ENCODE assay signal across 14 mouse cellular contexts in the genomic region with DNA sequence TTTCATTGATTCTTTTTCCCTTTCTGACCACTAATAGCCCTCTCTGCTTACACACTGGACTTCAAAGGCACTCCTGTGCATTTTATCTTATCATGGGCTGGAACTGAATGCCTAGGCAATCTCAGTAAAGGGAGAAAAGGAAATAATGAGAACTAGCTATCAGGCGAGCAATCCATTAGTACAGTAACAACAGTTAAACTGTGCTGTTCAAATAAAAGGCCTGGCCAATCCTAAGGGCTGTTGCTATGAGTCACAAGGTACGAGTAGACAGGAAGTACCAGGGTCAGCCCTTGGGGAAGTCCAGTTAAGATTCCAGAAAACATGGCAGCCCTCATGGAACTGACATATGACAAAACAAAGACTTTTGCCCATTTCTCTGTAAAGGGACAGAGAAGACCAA.
"Had no signal": no experiment of that assay in that cellular context is flagged by ENCODE, and none has a peak within 500 bp of the region (broad histone marks: within the 10 kb centered on the region; RNA-seq: fewer than 3 reads in every experiment).

No protein-coding gene starts in this region.

- DNase-seq: kidney, adult 2 months; kidney, postnatal 36 days; liver; liver, embryonic 13.5 days; liver, postnatal 0 days; lung, postnatal 14 days; right cerebral cortex, postnatal 14 days; thymus, adult 2 months; thymus, postnatal 25 days had no signal

- H3K9me3 ChIP-seq: limb, embryonic 12.5 days; liver, embryonic 13.5 days; lung, embryonic 15.5 days; midbrain, embryonic 12.5 days; neural tube, embryonic 13.5 days had no signal

- H3K4me2 ChIP-seq: limb, embryonic 12.5 days; liver, embryonic 13.5 days; lung, embryonic 15.5 days; midbrain, embryonic 12.5 days; neural tube, embryonic 13.5 days had no signal

- H3K36me3 ChIP-seq: limb, embryonic 12.5 days; liver, embryonic 13.5 days; lung, embryonic 15.5 days; midbrain, embryonic 12.5 days; neural tube, embryonic 13.5 days had no signal

- ATAC-seq: liver, postnatal 0 days; midbrain, embryonic 16.5 days had no signal

- H3K9ac ChIP-seq: limb, embryonic 12.5 days; liver, embryonic 13.5 days; liver, postnatal 0 days; lung, embryonic 15.5 days; midbrain, embryonic 12.5 days; neural tube, embryonic 13.5 days had no signal

- H3K4me3 ChIP-seq: limb, embryonic 12.5 days; liver, embryonic 13.5 days; lung, embryonic 15.5 days; midbrain, embryonic 12.5 days; neural tube, embryonic 13.5 days had no signal

- H3K4me1 ChIP-seq: limb, embryonic 12.5 days; liver, embryonic 13.5 days; midbrain, embryonic 12.5 days; neural tube, embryonic 13.5 days had no signal

- H3K27me3 ChIP-seq: limb, embryonic 12.5 days; liver, embryonic 13.5 days; lung, embryonic 15.5 days; midbrain, embryonic 12.5 days; neural tube, embryonic 13.5 days had no signal

- H3K27ac ChIP-seq: limb, embryonic 12.5 days; liver, embryonic 13.5 days; lung, embryonic 15.5 days; midbrain, embryonic 12.5 days; neural tube, embryonic 13.5 days had no signal
